Mouse (Mus musculus): Measurements from ENCODE around the gene Prc1.

Prc1 gene

GRCm38 (mm10) chr7:80339793-80340628 is 45.8 kb downstream of the Prc1 start:
- peak; percentile 98 for DNase-seq

- DNase-seq, result peak; percentile 86
Observed at GRCm38 (mm10) chr7:80340793-80341192, 46.5 kb downstream of the Prc1 start, which contains the start of gene Unc45a. TSS of gene Unc45a (minus strand) at chr7:80341005.

- no peak for DNase-seq
Observed at GRCm38 (mm10) chr7:80341793-80342192, 47.5 kb downstream of the Prc1 start.

- peak; percentile 98 for DNase-seq
Observed at GRCm38 (mm10) chr7:80342858-80343257, 48.6 kb downstream of the Prc1 start, which contains the start of gene Hddc3. TSS of gene Hddc3 (plus strand) at chr7:80343104.

GRCm38 (mm10) chr7:80343270-80344018 is 49.2 kb downstream of the Prc1 start:
- no peak for DNase-seq

GRCm38 (mm10) chr7:80346173-80346572 is 51.9 kb downstream of the Prc1 start:
- DNase-seq, result no peak

GRCm38 (mm10) chr7:80346830-80347229 is 52.6 kb downstream of the Prc1 start:
- DNase-seq, result no peak

GRCm38 (mm10) chr7:80347670-80348586 is 53.7 kb downstream of the Prc1 start:
- DNase-seq, result no peak

GRCm38 (mm10) chr7:80350808-80351207 is 56.6 kb downstream of the Prc1 start:
- DNase-seq, result no peak

- no peak for DNase-seq
Observed at GRCm38 (mm10) chr7:80352920-80353319, 58.7 kb downstream of the Prc1 start.

- no peak for DNase-seq
Observed at GRCm38 (mm10) chr7:80356351-80356750, 62.1 kb downstream of the Prc1 start.

- DNase-seq, result peak; percentile 50
Observed at GRCm38 (mm10) chr7:80357156-80357555, 62.9 kb downstream of the Prc1 start.

GRCm38 (mm10) chr7:80358039-80358438 is 63.8 kb downstream of the Prc1 start:
- DNase-seq, result no peak

GRCm38 (mm10) chr7:80360435-80360834 is 66.2 kb downstream of the Prc1 start:
- no peak for DNase-seq

- no peak for DNase-seq
Observed at GRCm38 (mm10) chr7:80365759-80366158, 71.5 kb downstream of the Prc1 start.
